Mouse (Mus musculus) kidney, adult 2 months (tissue): ENCODE results near the gene Ptges.

Source experiments
- CTCF ChIP-seq: fragments of 200-500 bp; conservative IDR thresholded peaks from 2 replicates; pipeline ENCODE4 v1.5.1; 2011; ENCODE audit warnings: low read depth, mild to moderate bottlenecking, control low read depth, low read length, moderate library complexity, mixed read lengths; ENCODE audit not compliant: insufficient read depth, insufficient read length
- POLR2A ChIP-seq: fragments of 200-500 bp; IDR thresholded peaks from one replicate; pipeline ENCODE4 v1.6.1; 2011; ENCODE audit warnings: low read depth, low read length, control low read depth

- no peak for TF ChIP-seq POLR2A
- TF ChIP-seq CTCF = no peak
Observed at GRCm38 (mm10) chr2:30846723-30847122, 82.9 kb downstream of the Ptges start.
